Mouse (Mus musculus) MEL-GATA-1-ER (cell line): ENCODE results near the gene Padi4.

Experiments
- DNase-seq: peaks from one replicate; pipeline ENCODE4 v3.0.0-alpha.2; 2012; ENCODE audit warnings: low read depth; ENCODE audit errors: extremely low read depth

Gene Padi4

DNA sequence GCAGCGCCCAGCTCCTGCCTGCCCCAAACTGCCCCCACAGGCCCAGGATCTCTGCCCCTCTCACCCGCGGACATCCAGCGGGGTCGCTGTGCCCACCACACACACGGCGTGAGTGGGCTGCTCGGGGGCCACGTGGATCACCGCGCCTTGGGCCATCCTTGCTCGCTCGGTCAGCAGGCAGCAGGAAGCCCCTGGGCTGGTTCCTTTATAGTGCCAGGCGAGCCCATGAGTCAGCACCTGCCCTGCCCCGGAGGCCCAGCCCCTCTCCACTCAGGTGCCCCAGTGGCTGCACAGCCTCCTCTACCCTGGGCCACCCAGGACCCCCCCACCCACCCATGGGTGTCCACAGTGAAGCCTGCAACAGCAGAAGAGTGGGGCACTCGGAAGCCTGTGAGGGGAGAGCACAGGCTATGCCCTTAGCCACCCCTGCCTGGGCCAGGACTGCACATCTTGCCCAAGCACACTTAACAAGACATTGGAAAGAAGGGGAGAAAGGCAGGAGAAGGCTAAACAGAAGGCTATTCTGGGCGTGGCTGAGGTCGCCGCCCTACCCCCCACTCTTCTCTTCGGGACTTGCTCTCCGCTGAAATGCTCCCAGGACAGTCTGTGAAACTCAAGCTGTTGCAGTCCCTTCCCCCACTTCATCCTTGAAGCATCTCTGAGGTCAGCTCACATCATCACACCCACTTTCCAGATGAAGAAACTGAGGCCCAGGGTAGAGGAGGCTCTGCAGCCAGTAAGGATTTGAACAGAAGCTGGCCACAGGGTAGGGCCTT lies at the start of gene Padi4:
Gene Padi4, minus strand, starts transcription at position 212 of the 776 bp plus-strand sequence.
- DNase-seq: no peak

DNA sequence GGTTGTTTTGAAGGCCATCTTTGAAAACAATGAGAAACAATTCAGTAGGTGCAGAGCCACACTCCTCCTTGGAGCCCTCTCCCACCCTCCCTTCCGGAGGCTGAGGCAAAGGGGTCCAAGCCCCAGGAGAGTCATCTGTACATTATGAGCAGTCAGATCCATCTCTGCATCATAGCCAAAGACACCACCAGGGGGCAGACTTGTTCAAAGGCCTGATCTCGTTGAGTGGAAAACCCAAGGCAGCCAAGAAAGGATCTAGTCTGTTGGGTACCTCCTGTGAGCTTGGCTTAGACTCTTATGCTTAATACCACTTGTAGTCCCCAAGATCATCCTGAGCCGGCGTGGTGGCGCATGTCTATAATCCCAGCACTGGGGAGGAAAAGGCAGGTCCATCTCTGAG lies 48.0 kb upstream of the Padi4 start:
- DNase-seq: peak; percentile 39

DNA sequence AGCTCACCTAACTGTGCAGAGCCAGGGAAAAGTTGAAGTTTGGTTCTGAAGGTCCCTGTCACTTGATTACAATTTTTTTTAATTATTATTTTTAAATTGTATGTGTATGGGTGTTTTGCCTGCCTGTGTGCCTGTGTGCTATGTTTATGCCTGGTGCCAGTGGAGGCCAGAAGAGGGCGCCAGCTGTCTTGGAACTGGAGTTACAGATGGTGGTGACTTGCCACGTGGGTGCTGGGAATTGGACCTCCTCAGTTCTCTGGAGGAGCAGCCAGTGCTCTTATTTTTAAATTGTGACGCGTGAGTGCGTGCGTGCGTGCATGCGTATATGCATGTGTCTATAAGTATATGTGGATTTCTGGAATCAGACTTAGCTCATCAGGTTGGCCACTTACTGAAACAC lies 43.4 kb upstream of the Padi4 start:
- DNase-seq: peak; percentile 22

DNA sequence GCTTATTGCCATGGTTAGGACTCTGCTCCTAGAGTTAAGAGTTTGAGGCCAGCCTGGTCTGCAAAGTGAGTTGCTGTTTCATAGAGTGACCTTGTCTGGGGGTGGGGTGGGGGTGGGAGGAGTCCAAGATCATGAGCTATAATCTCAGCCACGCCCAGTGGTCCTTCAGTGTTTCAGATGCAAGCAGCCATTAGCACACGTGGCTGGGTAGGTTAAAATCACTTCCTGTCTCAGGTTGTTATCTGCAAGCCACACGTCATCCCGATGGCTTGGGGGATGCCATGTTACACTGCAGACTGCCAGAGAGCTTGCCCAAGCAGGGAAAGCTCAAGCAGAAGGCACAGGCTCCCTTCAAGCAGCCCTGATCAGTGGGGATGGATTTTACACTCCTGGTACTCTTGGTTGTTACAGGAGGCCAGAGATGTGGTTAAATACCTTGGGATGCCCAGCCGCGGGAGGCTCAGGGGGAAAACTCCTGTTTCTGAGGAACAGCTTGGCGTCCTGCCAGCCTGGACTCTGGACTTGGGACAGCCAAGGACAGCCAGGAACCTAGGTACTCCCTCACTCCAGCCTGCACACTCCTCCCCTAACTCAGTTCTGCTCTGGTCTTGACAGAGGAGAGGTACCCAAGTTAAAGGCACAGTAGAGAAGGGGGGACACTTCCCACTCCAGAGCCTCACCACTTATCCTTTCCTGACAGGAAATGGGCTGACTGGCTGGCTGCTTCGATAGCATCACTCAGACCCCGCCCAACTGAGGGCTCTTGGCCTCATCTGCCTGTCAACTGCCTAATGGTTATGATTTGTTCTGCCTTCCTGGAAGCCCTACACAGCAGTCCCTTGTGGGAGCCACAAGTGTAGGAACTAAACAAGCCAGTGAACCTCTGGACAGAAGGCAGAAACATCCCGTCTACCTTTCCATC lies 42.2 kb upstream of the Padi4 start:
- DNase-seq: peak; percentile 90

DNA sequence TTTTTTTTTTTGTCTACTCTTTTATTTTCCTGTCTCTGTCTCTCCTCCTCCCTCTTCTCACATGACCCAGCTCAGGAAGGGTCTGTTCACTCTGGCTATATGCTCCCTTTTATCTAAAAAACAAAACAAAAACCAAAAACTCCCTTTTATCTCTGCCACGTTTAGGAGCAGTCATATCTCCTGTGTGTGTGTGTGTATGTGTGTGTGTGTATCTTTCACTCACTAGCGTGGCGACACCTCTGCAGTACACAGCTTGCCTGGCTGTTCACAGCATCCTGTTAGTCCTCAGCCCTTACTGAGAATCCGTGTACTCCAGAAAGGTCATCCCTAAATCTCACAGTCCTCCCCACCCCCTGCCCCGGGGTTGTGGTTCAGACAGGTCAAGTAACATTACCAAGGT lies 41.5 kb upstream of the Padi4 start:
- DNase-seq: peak; percentile 22

DNA sequence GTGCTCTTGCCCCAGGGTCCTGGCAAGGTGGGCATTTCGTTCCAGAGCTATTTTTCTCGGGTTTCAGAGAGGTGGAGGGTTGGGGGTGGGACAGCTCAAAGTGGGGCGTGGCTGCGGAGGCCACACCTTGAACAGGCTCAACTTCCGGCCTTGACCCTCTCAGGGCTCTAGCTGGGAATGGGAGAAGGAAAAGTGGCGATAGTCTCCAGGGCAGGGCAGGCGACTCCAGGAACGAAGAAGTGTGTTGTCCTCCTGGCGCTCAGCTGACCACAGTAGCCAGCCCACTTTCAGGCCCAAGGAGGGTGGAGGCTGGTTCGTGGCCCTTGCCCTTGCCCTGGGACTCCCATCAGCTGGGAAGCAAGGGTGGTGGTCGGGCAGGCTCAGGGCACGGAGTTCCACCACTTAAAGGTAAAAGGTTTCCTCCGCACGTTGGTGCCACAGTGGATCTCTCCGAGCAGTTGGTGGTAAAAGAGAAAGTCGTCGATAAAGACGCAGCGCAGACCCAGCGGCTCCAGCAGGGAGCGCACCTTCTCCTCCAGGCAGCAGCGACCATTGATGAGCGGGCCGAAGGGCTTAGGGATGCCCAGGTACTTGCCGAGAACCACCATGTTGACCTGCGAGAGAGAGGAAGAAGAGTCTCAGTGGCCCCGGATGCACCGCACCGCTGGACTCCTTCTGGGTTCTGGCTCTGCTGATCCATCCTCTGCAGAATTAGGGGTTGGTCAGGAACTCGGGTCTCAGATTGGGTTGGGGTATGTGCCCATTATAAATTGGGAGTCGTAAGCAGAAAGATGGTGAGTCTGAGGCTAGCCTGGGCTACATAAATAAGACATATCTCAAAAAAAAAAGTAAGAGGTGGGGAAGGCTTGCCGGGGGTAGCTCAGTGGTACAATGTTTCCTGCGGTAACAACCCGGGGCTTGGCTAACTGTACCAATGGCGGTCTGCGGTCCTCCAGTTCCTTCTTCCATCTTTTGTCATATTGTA lies 40.5 kb upstream of the Padi4 start:
- peak; percentile 31 for DNase-seq

DNA sequence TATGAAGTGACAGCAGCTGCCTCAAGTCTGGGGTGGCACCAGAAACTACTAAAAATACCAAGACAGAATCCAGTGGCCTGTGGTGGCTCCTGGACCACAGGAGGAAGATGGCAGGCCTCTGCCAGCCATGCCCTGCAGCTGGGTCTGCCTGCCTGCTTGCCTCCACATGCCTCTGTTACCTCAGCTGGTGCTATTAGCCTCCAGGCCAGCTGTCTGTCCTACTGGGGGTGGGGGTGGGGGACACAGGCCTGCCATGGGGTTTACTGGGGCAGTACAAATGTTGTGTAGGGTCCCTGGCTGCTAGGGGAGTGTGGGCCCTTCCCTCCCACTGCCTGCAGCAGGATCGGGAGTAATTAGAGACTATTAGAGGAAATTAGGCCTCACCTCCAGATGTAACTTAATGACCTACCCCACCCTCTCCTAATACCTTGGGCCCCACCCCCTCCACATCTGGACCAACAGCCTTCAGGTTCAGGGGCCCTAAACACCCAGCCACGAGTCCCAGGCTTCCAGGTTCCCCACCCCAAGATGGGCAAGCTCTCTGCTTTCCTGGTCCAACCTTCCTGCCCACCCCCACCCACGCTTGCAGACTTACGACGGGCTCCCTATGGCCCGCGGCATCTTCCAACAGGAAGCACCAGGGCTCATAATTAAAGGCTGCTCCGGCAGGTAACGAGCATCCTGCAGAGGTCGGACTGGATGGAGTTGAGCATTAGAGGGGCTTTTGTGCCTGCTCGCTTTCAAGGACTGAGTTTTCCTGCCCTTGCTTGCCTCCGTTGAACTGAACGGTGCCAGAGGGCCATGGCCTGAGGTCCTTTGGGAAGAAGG lies 39.5 kb upstream of the Padi4 start:
- peak; percentile 6 for DNase-seq

DNA sequence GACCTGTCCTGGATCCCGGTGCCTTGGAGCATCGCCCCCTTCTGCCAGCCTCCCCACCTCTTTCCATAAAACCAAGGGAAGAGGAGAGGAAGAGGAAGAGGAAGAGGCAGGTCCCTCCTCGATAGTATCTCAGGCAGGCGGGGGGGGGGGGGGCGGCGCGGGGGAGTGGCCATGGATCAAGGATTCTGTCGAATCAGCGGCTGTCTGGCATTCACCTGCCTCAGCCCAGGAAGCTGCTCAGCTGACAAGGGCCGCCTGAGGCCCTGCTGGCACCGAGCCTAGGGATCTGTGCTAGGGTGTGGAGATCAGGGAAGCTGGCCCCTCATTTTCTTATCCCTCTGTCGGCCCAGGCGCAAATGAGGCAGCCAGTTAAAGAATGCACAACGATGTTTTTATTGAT lies 38.6 kb upstream of the Padi4 start:
- DNase-seq: peak; percentile 62

DNA sequence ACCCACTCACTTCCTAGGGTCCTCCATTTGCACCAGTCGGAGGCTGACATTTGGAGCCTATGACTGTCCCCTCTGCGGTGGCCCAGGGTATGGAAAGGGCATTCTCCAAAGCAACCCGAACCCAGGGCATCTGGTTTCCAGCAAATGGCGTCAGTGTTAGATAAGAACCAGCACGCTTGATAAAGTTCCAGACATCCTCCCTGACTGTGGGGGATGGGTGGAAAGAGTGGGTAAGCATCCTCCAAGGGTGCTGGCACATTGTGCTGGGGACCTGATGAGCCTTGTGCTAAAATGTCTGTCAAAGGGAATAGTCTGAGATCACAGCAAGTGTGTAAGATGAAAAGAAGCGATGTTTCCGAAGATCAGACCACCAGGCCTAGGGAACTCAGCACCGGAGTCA lies 38.2 kb upstream of the Padi4 start:
- peak; percentile 38 for DNase-seq

DNA sequence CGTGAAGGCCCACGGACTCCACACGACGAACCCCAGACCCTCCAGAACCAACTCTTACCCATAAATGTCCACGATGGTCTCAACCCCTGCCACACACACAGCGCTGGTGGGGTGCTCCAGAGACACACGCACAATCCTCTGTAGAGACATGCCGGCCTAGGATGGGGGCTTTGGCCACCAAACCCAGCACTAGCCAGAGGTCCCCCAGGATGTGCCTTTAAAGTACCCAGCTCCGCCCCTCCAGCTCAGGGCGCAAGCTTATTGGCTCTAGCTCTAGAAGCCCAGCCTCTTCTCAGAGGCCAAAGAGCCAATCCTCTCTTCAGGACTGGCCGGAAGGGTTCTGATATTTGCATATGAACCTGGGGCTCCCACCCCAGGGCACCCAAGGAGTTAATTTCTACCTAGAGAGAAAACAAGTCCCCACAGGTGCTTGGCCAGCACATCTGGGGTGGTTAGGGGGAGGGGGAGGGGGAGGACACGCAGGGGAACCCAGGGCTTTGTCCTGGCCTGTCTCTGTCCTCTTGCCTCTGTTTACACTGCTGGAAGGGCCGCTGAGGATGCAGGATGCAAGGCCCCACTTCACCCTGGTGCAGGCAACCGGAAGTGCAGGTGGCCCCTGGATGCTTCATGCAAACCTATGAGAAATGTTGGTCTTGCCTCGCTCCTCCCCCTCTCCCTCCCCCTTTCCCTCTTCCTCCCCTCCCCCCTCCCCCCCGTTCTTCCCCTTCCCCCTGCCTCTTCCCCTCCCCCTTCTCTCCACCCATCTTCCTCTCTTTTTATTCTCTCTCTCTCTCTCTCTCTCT lies 36.6 kb upstream of the Padi4 start, which contains the start of gene Padi3:
Gene Padi3, minus strand, starts transcription at position 191 of the 803 bp plus-strand sequence.
- DNase-seq: peak; percentile 90

DNA sequence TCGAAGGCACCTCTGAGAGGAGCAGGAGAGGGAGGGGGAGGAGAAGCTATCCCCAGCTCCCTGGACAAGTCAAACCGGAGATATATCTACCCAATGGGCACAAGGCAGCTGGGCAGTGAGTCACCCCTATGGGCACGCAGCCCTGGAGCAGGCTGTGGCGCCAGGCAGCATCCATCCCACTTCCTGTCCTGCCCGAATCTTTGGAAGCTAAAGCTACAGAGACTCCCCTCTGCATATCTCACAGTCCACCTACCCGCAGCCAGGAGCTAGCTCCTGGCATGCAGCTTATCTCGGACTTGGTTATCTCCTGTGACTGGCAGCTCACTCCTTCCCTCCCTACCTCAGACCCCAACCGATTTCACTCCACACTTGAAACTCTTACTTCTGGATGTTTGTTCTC lies 35.1 kb upstream of the Padi4 start:
- DNase-seq: peak; percentile 36

DNA sequence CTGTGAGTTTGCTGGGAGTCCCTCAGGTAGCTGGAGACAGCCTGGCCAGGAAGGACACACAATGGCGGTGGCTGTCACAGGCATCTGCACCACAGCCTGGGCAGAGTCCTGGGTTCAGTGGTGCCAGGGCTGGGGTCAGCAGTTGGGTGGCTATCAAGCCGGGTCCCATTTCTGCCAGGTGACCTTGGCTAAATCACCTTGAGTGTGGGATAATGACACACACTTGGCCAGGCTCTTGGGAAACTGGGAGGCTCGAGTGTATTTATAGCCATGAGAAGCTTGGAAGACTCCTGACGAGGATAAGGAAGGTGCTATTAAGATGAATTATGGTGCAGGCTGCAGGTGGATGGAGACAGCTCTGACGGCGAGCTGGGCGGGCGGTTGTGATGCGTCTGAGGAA lies 30.6 kb upstream of the Padi4 start:
- no peak for DNase-seq

DNA sequence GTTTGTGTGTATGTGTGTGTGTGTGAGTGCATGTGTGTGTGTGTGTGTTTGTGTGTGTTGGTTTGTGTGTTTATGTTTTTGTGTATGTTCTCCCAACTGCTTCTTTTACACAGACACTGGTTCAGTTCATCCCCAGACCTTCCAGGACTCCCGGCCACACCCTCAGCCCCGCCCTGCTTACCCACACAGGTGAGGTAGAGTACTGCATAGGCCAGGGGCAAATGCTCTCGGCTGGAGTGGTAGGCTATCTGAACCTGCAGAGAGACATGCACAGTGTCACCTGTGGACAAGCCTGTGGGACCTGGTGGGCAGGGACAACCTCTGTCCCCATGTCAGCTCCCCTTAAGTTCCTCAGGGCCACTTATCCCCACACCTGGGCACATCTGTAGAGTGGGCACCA lies 27.3 kb upstream of the Padi4 start:
- DNase-seq: no peak

DNA sequence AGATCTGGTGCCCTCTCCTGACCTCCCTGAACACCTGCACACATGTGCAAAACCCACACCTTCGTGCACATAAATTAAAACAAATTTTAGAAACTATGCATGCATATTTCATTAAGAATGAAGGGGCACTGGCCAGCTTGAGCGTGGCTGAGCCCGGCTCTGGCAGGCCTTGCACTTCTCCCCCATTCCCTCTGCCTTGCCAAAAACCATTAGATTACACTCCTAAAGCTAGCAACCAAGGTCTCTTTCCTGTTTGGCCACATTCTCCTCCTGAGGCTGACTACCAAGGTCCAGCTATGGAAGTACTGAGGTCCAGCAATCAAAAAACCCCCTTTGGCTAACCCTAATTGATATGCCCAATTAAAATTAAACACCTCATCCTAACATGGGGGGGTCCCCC lies 22.8 kb upstream of the Padi4 start:
- DNase-seq: no peak

DNA sequence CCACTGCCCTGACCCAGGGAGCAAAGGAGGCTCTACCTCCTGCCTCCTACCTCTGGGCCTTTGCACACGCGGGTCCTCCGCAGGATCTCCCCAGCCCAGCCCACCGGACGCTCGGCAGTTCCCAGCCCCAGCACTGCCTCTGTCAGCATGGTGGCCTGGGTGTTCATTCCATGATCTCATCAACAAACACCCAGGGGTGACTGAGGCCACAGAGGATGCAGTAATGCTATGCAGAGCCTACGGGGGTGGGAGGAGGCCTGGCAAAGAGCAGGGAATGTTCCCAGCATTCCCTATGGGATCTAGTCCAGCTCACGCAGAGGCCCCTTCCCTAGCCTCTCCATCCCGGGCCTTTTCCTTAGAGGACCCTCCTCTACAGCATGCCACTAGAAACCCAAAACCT lies 20.6 kb upstream of the Padi4 start:
- DNase-seq: no peak

DNA sequence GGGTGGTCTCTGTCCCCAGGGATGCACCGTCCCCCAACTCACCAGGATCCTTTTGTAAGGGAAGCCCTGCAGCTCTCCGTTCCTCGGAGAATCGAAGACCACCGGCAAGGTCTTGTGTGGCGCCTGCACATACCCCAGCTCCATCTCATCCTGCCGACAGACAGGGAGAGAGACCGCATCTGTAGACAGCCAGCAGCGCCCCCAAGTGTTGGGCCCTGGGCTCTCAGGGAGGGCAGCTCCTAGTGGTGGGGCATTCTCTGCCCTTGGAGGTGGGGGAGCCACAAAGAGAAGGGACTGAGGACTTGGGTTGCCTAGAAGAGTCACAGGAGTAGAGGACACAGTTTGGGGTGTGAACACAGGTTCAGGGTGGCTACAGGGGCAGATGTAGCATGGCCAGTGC lies 19.8 kb upstream of the Padi4 start:
- no peak for DNase-seq

DNA sequence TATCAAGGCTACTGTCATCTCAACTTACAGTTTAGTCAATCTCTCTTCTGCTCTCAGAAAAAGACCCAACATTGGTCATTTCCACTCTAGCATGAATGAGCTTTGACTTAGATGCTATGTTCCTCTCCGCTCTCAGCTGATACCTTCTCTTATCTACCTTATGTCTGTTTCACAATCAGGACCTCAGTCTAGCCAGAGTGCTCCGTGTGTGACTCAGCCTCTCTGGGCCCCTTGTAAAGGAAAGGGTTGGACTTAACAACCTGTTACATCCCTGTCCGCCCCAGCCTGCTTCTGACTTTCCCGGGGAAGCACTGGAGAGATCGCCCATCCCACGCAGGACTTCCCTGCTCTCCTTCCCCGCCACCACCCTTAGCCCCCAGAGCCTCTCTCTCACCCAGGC lies 18.5 kb upstream of the Padi4 start:
- DNase-seq: no peak

DNA sequence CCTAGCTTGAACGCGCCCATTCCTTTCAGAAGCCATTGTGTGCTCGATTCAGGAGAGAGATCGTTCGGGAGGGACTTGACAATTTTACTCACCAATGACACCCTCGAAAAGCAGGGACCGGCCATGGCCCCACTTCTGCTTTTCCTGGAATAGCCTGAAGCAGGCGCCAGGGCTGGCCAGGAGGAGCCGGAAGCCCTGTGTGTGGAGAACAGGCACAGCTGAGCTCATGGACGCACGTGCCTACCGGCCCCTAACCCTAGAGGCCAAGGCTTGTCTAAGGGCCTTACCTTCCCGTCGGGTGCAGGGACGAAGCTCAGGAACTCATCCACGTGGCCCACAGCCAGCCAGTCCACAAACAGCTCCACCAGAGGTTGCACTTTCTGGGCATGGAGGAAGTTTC lies 17.0 kb upstream of the Padi4 start:
- no peak for DNase-seq

DNA sequence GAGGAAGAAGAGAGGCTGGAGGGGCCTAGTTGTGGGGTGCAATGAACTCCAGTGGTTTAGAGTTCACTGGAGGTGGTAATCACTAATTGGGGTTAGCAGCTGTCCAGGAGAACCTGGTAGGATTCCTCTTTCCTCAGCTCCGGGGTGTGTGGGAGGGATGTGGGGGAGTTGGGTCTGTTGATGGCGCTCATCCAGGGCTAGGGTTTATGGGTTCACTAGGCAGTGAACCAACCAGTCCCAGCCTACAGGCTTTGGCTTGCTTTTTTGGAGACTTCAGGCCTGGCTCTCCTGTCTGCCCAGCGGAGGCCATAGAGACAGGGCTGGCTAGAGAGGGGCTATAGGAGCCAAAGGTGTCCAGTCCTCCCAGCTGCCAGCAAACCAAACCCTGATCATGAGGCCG lies 15.9 kb upstream of the Padi4 start:
- DNase-seq: no peak

DNA sequence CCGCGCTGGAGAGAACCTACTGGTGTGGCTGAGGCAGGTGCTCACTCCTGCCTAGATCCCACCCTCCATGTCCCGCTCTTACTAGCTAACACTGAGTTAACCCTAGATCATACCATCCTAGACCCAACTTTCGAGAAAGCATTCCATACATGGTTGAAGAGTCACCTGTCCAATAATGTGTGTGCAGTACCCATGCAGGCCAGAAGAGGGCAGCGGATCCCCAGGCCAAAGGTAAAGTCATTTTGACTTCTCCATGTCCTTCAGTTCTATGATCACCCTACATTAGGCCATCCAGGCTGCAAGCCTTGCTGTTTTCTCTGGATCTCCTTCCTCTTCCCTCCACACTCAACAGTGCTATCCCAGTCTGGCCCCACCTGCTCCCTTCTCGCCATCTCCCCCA lies 14.9 kb upstream of the Padi4 start:
- DNase-seq: no peak
